Mouse (Mus musculus) left cerebral cortex, postnatal 36 days (tissue): ENCODE data around the gene Lasp1. TPM values are rescaled to one million over a fixed set of nuclear protein-coding genes. Genes with fewer than 3 reads are reported as not detected.
"Not testable (repeated sequence)": the region's sequence is repeated elsewhere in the genome, so short reads cannot be mapped to it uniquely, and the experiment has no call there.

Experiments used
- DNase-seq, 2 experiments: peaks; one replicate each; pipeline ENCODE4 v3.0.0; 2021 to 2022; ENCODE audit warnings: low spot score in 2 of 2, mixed read lengths in 1 of 2
- intact Hi-C: fragments of 180-260 bp; cut with DNase I; formaldehyde crosslinking; loops from one replicate; pipeline ENCODE4 v1.15.1; 2025
- total RNA-seq, 2 experiments: library from RNA; stranded (reverse); gene quantifications; 2 replicates each; pipeline ENCODE4 v1.2.3; 2021

Gene Lasp1
- total RNA-seq, 2 experiments from 2014 or later: 175 to 183 TPM

DNA sequence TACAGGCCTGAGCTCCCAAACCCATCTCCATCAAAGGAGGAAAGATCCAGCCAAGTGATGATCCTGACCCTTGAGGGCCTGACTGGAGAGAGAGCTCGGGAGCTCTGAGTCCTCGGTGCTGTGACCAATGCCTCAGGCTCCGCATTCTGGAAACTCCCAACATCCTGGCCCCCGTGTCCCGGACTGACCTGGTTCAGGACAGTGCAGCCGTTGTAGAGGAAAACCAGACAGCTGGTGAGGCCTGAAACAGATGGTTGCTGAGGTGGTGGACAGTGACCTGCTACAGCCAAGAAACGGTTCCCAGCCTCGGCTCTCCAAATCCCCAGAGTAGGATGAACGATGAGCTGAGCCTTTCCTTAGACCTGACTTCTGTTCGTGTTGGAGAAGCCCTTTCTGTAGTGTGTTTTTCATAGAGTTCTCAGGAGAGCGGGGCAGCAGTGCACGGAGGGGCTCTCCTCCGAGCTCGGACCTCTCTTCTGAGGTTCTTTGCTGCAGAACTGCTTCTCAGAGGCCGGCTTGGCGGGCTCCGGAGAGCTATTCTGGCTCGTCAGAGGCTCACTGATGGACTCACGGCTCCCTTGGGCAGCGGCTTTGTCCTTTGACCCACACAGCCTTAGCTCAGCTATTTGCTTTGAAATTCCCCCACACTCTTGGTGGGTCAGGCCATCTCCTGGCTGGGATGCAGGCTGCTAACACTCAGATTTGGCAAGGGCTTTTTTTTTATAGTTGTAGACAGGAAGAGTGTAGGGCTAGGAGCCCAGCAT lies 24.2 kb downstream of the Lasp1 start:
- intact Hi-C loops: no loop called here
- no peak for DNase-seq

DNA sequence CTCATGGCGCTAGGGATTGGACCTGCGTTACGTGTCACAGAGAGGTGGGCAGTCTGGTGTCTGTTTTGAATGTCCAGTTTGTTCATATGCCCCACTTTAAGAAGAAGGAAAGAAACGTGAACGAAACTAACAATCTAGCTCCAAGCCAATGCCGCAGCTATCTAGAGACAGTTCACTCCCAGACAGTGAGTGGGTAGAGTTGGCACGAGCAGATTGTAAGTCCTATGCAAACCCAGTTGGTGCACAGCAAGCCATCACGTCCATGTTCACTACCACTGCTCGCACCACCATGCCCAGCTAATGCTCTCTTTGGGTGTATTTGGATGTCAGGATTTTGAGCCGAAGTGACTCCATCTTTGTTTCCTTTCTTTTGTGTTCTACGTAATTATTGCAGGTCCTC lies 25.4 kb downstream of the Lasp1 start:
- intact Hi-C loops: no loop called here
- no peak for DNase-seq

- intact Hi-C loops: no loop called here
- DNase-seq: no peak
Measured at GRCm38 (mm10) chr11:97824895-97825294, 26.1 kb downstream of the Lasp1 start.

DNA sequence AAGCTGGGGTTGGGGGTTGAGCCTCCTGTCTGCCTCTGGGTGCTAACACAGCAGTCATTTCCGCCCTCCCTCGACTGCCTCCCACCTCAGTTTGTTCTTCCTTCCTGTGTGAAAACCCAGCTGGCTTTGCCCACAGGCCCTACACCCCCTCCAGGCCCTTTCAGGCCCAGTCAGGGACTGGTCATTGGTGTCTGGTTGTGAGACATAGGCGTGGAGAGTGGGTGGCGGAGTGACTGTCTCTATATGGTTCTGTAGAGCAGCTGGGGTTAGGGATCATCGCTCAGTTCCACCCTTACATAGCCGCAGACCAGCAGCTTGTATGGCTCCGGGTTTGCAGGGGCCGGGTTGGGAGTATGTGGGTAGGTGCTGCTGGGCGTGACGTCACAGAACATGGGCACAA lies 26.5 kb downstream of the Lasp1 start:
- no peak for DNase-seq
- intact Hi-C loops: no loop called here

GRCm38 (mm10) chr11:97825971-97826370 lies 27.2 kb downstream of the Lasp1 start:
- intact Hi-C loops: no loop called here
- DNase-seq: no peak

DNA sequence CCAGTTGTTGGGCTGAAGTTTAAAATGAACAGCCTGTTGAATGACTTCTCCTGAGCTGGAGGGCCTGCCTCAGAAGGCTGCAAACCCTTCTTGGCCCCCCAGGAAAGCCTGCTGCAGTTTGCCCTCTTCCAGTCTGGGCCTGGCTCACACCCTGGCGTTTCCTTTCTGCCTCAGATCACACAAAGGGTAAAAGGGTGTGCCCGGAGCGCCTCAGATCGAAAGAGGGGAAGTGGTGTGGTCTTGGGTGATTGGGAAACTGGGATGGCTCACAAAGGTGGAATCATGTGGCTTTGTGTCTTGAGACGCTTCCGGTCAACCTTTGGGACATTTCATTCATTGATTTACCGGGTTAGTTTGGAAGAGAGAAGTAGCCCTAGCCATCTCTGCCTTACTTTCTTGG lies 27.6 kb downstream of the Lasp1 start:
- intact Hi-C loops: no loop called here
- no peak for DNase-seq

- DNase-seq: no peak
- intact Hi-C loops: no loop called here
Measured at GRCm38 (mm10) chr11:97827654-97828053, 28.9 kb downstream of the Lasp1 start.

DNA sequence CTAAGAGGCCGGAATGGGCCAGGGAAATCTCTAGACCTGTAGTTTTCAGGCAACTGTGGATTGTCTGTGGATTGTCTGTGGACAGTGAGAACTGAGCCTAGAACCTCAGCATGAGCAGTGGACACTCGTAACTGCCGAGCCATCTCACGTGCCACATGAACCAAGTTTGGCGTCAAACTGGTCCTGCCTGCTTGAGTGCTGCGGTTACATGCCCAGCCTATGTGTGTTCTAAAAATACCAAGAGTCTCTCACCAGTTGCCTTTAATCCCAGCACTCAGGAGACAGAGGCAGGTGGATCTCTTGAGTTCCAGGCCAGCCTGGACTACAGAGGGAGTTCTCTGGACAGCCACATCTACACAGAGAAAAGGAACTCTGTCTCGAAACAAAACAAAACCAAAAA lies 30.6 kb downstream of the Lasp1 start:
- DNase-seq: no peak
- intact Hi-C loops: no loop called here

- intact Hi-C loops: no loop called here
- no peak for DNase-seq
Measured at GRCm38 (mm10) chr11:97829913-97830476, 31.2 kb downstream of the Lasp1 start.

DNA sequence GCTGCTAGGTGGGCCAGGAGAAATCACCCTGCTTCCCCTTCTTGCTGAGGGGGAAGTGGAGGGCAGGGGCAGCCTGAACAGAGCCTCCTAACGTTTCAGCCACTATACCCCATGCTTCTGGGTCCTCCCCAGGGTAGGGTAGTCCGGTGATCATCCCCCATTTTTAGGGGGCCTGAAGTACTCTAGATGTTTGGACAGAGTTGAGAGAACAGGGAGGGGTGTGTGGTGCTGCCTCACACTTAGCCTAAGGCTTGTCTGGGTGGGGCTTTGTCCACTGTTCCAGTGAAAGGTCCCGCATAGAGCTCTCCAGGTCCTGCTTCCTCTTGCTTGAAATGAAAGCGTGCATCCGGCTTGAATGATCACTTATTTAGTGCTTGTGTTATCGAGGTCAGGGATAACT lies 31.7 kb downstream of the Lasp1 start:
- intact Hi-C loops: no loop called here

DNA sequence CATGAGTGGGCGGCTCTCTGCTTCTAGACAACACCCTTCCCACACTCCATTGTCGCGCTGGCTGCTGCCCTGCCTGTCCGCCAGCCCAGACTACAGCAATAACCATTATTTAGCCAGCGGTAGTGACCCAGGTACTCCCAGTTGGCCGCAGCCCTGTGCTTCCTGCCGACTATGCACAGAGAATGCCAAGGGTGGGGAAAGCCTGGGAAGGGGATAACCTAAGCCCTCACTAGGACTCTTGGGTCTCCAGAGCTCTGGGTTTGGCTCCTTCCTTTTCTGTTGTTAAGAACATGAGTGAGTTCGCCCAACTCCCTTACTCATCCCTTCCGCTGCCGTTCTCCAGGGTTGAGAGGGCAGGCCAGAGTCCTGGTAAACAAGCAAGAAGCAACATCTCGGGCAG lies 33.2 kb downstream of the Lasp1 start:
- intact Hi-C loops: no loop called here
- no peak for DNase-seq

More for the DNA sequence above, 31.7 kb downstream of the Lasp1 start:
- no peak for DNase-seq

GRCm38 (mm10) chr11:97833352-97833751 lies 34.6 kb downstream of the Lasp1 start:
- no peak for DNase-seq
- intact Hi-C loops: no loop called here

GRCm38 (mm10) chr11:97836541-97836940 lies 37.7 kb downstream of the Lasp1 start:
- DNase-seq: no peak
- intact Hi-C loops: no loop called here

- not testable (repeated sequence) for DNase-seq
Measured at GRCm38 (mm10) chr11:97837051-97837450, 38.3 kb downstream of the Lasp1 start.

DNA sequence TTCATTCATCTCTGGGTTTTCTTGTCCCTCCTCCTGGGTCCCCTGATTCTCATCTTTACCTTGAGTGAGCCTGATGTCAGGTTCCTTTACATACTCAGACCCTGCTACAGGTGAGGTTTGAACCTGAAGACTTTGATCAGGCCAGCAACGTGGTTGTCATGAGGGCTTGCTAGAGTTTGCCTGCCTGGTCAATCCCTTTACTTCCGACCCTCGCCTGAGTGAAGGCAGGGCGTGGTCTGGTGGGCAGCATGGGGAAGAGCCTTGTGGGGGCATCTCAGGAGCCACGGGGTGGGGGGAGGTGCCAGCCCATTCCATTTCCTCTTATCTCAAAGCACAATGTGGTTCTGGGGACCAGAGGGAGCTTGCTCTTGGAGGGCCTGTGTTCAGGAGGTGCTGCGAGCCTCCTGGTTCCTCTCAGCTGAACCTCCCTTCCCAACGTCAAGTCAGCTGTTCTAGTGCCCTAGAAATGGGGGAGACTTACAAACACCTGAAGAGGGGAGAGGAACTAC lies 38.9 kb downstream of the Lasp1 start:
- peak in 1 of 2 experiments; percentile 2 for DNase-seq
- intact Hi-C loops: no loop called here

More at GRCm38 (mm10) chr11:97837051-97837450, 38.3 kb downstream of the Lasp1 start:
- intact Hi-C loops: not testable (repeated sequence)

DNA sequence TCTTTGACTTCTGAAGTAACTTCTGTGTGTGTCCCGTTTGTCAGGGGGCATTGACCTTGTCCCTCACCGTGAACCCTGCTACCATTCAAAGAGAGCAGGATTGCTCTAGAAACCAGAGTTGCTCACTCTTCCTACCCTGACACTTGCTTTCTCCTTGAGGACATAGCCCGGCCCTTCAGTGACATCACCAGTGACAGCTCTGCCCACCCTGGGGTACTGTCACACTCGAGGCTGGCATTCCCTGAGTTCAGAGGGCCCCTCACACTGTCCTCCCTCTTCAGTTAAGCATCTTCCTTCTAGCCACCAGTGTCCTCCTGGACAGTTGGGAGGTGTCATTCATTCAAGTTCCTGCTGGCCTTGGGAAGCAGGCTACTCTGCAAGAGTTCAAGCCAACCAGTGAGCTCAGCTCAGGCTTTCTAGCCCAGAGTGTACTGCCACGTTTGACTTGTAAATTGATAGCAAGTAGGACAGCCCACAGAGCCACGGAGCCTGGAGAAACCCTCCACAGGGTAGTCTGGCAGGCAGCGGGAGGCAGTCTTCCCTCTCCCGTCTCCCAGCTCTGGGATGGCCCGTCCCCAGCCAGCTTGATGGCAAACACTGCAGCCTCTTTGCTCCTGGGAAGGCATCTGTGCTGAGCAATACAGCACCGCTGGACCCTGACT lies 40.1 kb downstream of the Lasp1 start:
- DNase-seq: peak in 1 of 2 experiments; percentile 9
- intact Hi-C loops: no loop called here

GRCm38 (mm10) chr11:97839441-97840134 lies 40.8 kb downstream of the Lasp1 start:
- DNase-seq: peak in 1 of 2 experiments; percentile 3
- intact Hi-C loops: loop anchor here (1.0 to 2.0 kb wide), 2 partner anchors 35 to 40 kb away; no protein-coding TSS in a partner anchor

DNA sequence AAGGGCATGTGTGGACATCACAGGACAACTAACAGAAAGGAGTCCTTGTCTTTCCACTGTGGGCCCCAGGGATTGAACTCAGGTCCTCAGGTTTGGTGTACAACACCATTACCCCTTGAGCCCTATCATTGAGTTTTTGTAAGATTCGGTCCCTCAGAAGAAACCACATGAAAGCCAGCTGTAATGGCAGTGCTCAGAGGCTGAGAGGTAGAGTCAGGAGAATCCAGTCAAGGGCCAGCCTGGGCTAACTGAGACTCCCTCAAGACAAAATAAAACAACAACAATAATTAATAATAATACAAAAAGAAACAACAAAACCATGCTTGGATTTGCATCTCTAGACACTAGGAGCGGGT lies 41.3 kb downstream of the Lasp1 start:
- intact Hi-C loops: loop anchor here (1.0 to 2.0 kb wide), 2 partner anchors 35 to 41 kb away; no protein-coding TSS in a partner anchor
- peak in 1 of 2 experiments; percentile 6 for DNase-seq

GRCm38 (mm10) chr11:97840539-97840954 lies 41.7 kb downstream of the Lasp1 start, which contains the start of gene B230217C12Rik:
TSS of gene B230217C12Rik (plus strand) at chr11:97840780.
- DNase-seq: no peak
- intact Hi-C loops: loop anchor here (1.0 to 2.0 kb wide), 2 partner anchors 34 to 41 kb away; no protein-coding TSS in a partner anchor
